Mouse (Mus musculus) gastrocnemius, adult 8-10 months (tissue): ENCODE results near the gene Btg3. TPM values are rescaled to one million over a fixed set of nuclear protein-coding genes. Genes with fewer than 3 reads are reported as not detected.

Experiments
- DNase-seq, 2 experiments: peaks; one replicate each; pipeline ENCODE4 v3.0.0; 2022; ENCODE audit warnings: low spot score in 2 of 2
- total RNA-seq, 4 experiments: library from RNA; stranded (reverse); gene quantifications; 2 replicates each; pipeline ENCODE4 v1.2.4; 2022

The Btg3 gene
- total RNA-seq, 4 experiments from 2014 or later = 0.99 to 2.6 (median 1.7) TPM

GRCm38 (mm10) chr16:78346662-78347327 lies 30.2 kb downstream of the Btg3 start:
- no peak for DNase-seq

GRCm38 (mm10) chr16:78343792-78344191 lies 33.2 kb downstream of the Btg3 start:
- DNase-seq = no peak

GRCm38 (mm10) chr16:78342767-78343166 lies 34.2 kb downstream of the Btg3 start:
- no peak for DNase-seq

- DNase-seq = no peak
These were observed 35.6 kb downstream of the Btg3 start for GRCm38 (mm10) chr16:78341356-78341755.

GRCm38 (mm10) chr16:78337226-78337625 lies 39.8 kb downstream of the Btg3 start:
- DNase-seq = no peak

- DNase-seq = no peak
These were observed 49.0 kb downstream of the Btg3 start for GRCm38 (mm10) chr16:78327999-78328398.

- no peak for DNase-seq
These were observed 49.4 kb downstream of the Btg3 start for GRCm38 (mm10) chr16:78327562-78327961.

GRCm38 (mm10) chr16:78325972-78326848 lies 50.8 kb downstream of the Btg3 start:
- no peak for DNase-seq

GRCm38 (mm10) chr16:78322140-78322539 lies 54.9 kb downstream of the Btg3 start:
- no peak for DNase-seq

- DNase-seq = no peak
These were observed 55.4 kb downstream of the Btg3 start for GRCm38 (mm10) chr16:78321559-78321958.

GRCm38 (mm10) chr16:78319711-78320110 lies 57.3 kb downstream of the Btg3 start:
- no peak for DNase-seq

- no peak for DNase-seq
These were observed 59.0 kb downstream of the Btg3 start for GRCm38 (mm10) chr16:78317960-78318359.

GRCm38 (mm10) chr16:78316849-78317248 lies 60.1 kb downstream of the Btg3 start:
- peak; percentile 17 to 28 for DNase-seq

- DNase-seq = no peak
These were observed 63.0 kb downstream of the Btg3 start for GRCm38 (mm10) chr16:78314026-78314425.

- no peak for DNase-seq
These were observed 63.7 kb downstream of the Btg3 start for GRCm38 (mm10) chr16:78313135-78313887.

- DNase-seq = no peak
These were observed 67.7 kb downstream of the Btg3 start for GRCm38 (mm10) chr16:78309258-78309657.

GRCm38 (mm10) chr16:78307476-78308192 lies 69.4 kb downstream of the Btg3 start:
- no peak for DNase-seq

GRCm38 (mm10) chr16:78306606-78307005 lies 70.4 kb downstream of the Btg3 start:
- DNase-seq = no peak

GRCm38 (mm10) chr16:78305606-78306100 lies 71.3 kb downstream of the Btg3 start:
- no peak for DNase-seq

- no peak for DNase-seq
These were observed 74.3 kb downstream of the Btg3 start for GRCm38 (mm10) chr16:78302678-78303050.
